Mouse (Mus musculus) lung, adult 2 months (tissue): ENCODE data around the gene Anp32e. TPM values are rescaled to one million over a fixed set of nuclear protein-coding genes. Genes with fewer than 3 reads are reported as not detected.
"Not testable (repeated sequence)": the region's sequence is repeated elsewhere in the genome, so short reads cannot be mapped to it uniquely, and the experiment has no call there.

Experiments used
- DNase-seq: peaks from one replicate; pipeline ENCODE4 v3.0.0; 2022
- H3K4me1 ChIP-seq: fragments of 200-500 bp; 2 replicates; pipeline ENCODE4 v1.6.1; 2011; ENCODE audit warnings: low read length; ENCODE audit not compliant: control insufficient read depth, insufficient read depth
- H3K4me3 ChIP-seq: fragments of 200-500 bp; replicated peaks from 2 replicates; pipeline ENCODE3; 2011; ENCODE audit warnings: low read depth, mild to moderate bottlenecking, control low read depth, low read length; ENCODE audit errors: extremely low read depth
- CTCF ChIP-seq: fragments of 200-500 bp; IDR thresholded peaks from 2 replicates; pipeline ENCODE4 v1.5.1; 2011; ENCODE audit warnings: mild to moderate bottlenecking, low read length, control low read depth; ENCODE audit not compliant: insufficient read depth
- POLR2A ChIP-seq: fragments of 200-500 bp; IDR thresholded peaks from 2 replicates; pipeline ENCODE4 v1.6.1; 2011; ENCODE audit warnings: low read depth, mild to moderate bottlenecking, control low read depth, low read length, borderline replicate concordance; ENCODE audit errors: extremely low read depth
- WGBS: fragments of 180-500 bp; shearing (Covaris S2); methylation state at CpG from one replicate; pipeline ENCODE4 v1.1.7; 2018; 5-methylcytosine and 5-hydroxymethylcytosine counted together
- polyA plus RNA-seq: library from polyadenylated mRNA; depleted of rRNA; stranded (reverse); fragments of >200 nt; gene quantifications from 2 replicates; pipeline ENCODE4 v1.2.3, GENCODE M21; 2012

Gene Anp32e
- polyA plus RNA-seq, 1 experiment, result 17.4 TPM

DNA sequence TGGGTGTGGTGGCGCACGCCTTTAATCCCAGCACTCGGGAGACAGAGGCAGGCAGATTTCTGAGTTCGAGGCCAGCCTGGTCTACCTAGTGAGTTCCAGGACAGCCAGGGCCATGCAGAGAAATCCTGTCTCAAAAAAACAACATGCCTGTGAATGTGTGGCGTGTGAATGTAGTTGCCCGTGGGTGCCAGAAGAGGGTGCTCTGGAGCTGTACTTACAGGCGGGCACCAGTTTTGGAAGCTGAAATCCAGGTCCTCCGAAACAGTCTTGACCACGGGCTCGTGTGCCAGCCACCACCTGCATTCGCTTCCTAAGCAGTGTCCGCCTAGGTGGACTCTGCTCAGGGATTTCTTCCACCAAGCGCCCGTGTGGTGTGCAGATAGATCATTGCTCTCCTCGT lies 9.8 kb downstream of the Anp32e start:
- Histone ChIP-seq H3K4me3 (no peak overlapping the region), H3K4me1 (no peaks in the 10 kb centered on the region)
- DNase-seq, result no peak
- WGBS, result 93% methylated on average over 15 of the region's 15 CpGs
- TF ChIP-seq CTCF (peak; percentile 47), POLR2A (no peak)

DNA sequence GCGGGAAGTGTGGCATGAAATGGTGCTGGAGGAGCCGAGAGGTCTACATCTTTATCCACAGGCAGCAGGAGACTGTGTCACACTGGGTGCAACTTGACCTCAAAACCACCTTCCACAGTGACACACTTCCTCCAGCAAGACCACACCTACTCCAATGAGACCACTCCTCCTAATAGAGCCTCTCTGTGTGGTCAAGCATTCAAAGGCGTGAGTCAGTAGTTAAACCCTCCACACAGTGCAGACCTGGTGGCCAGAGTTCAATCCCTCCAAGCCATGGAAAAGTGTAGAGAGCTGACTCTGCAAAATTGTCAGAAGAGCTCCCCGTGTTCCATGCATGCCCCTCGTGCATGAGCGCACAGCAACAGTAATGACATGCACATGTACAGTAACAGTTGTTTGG lies 13.7 kb downstream of the Anp32e start:
- TF ChIP-seq POLR2A, result no peak
- TF ChIP-seq CTCF, result no peak
- 85% methylated on average over 6 of the region's 6 CpGs for WGBS
- Histone ChIP-seq H3K4me1 (no peaks in the 10 kb centered on the region), H3K4me3 (no peak overlapping the region)
- no peak for DNase-seq

- no peak for DNase-seq
- no peaks in the 10 kb centered on the region for H3K4me1 ChIP-seq
- no peak for TF ChIP-seq CTCF
- TF ChIP-seq POLR2A, result no peak
- 96% methylated on average over 7 of the region's 7 CpGs for WGBS
- no peak overlapping the region for H3K4me3 ChIP-seq
Measured at GRCm38 (mm10) chr3:95943226-95943625, 14.2 kb downstream of the Anp32e start.

- DNase-seq, result no peak
- no peaks in the 10 kb centered on the region for H3K4me1 ChIP-seq
- no peak for TF ChIP-seq POLR2A
- TF ChIP-seq CTCF, result no peak
- WGBS, result 78% methylated on average over 8 of the region's 8 CpGs
- H3K4me3 ChIP-seq, result no peak overlapping the region
Measured at GRCm38 (mm10) chr3:95944742-95945141, 15.7 kb downstream of the Anp32e start.

DNA sequence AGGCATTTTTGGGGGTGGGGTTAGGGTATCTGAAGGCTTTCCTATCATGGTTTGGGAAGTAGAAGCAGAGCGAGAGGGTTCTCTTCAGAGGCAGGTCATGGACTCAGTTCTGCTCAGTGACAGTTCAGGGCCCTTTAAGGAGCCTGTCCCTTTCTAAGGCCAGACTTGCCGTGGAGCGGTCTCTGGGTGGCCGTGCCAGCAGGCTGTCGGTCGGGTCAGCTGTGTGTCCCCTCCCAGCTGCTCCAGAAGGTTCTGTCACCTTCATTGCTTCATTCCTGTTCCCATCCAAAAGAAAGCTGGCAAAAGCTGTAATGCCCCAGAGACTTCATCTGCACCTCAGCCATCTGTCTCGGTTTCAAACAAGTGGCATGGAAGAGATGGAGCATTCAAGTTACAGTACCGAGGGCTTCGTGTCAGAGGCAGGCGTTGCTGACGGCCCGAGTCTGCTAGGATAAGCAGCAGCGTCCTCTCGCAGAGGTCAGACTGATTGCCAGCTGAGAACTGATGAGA lies 16.7 kb downstream of the Anp32e start:
- no peaks in the 10 kb centered on the region for H3K4me1 ChIP-seq
- DNase-seq, result no peak
- no peak overlapping the region for H3K4me3 ChIP-seq
- TF ChIP-seq POLR2A (no peak), CTCF (no peak)
- WGBS, result 62% methylated on average over 14 of the region's 14 CpGs

- TF ChIP-seq CTCF (no peak), POLR2A (no peak)
- whole genome bisulfite sequencing, result 86% methylated on average over 5 of the region's 5 CpGs
Measured at GRCm38 (mm10) chr3:95948325-95948724, 19.3 kb downstream of the Anp32e start.

DNA sequence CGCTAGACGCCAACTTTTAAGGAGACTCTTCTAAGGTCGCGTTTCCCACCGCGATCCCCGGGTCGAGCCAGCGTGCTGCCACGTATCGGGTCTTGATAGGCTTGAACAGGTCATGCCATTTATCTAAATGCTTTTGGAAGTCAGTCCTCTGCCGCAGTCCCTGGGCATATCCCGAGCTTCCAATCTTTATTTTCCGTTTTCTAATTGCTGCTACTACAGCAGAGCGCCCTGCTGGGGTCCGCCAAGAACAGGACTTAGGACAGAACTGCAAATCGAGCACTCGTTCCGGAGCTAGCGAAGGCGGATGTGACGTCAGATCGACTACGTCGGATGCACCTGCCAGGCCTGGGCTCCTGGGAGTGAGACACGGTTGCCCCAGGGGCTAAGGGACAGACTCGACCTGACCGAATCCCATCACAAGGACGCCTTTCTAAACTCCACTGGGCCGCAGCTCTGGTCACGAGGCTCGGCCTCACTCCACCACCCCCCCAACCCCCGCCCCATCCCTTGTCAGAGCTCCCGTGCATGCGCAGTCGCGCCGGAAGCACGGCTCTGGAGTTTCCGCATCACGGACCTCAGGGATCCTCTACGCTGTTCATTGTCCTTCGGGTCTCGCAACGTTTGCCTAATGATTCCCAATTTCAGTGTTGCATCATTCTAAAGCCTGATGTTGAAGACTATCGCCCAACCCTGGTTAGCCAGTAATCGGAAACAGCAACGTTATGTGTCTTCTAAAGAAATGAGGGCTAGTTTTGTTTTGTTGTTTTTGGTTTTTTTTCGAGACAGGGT lies 21.9 kb downstream of the Anp32e start:
- DNase-seq, result peak; percentile 93
- no peak for TF ChIP-seq CTCF
- peak; percentile 81; the same call in 1 of the 2 replicates for TF ChIP-seq POLR2A
- Histone ChIP-seq H3K4me1 (no peaks in the 10 kb centered on the region), H3K4me3 (peak overlapping the region; percentile 75)
- 1% methylated on average over 49 of the region's 49 CpGs for WGBS

More at GRCm38 (mm10) chr3:95948325-95948724, 19.3 kb downstream of the Anp32e start:
- Histone ChIP-seq H3K4me1 (no peaks in the 10 kb centered on the region), H3K4me3 (no peak overlapping the region)
- no peak for DNase-seq

GRCm38 (mm10) chr3:95951566-95951965 lies 22.5 kb downstream of the Anp32e start:
- H3K4me1 ChIP-seq, DNase-seq, H3K4me3 ChIP-seq: not testable (repeated sequence)
- 62% methylated on average over 12 of the region's 12 CpGs for WGBS

DNA sequence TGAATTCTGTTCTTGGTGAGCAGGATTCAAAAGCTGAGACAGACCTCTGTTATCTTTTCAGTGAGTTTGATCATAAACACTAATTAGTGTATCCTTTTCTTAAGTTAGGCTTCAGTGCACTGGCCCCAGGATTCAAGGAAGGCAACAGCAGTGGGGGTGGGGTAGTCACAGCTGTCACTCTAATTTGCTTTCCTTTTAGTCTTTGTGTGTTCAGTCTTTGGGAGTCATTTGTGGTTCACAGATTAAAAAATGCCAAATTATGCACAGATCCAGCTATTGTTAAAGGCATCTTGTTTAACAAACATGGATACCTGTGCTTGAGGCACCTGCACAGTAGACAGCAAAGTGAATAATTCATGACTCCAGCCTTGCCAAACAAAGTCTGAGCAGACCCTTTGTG lies 24.0 kb downstream of the Anp32e start:
- DNase-seq, result no peak
- H3K4me1 ChIP-seq, result no peaks in the 10 kb centered on the region
- H3K4me3 ChIP-seq, result no peak overlapping the region
- no peak for TF ChIP-seq POLR2A
- TF ChIP-seq CTCF, result no peak

GRCm38 (mm10) chr3:95953522-95953921 lies 24.5 kb downstream of the Anp32e start:
- Histone ChIP-seq H3K4me3 (no peak overlapping the region), H3K4me1 (no peaks in the 10 kb centered on the region)
- WGBS, result 66% methylated on average over 3 of the region's 3 CpGs
- no peak for DNase-seq
- TF ChIP-seq POLR2A (no peak), CTCF (no peak)

- whole genome bisulfite sequencing, result 88% methylated on average over 12 of the region's 12 CpGs
- not testable (repeated sequence) for H3K4me3 ChIP-seq, H3K4me1 ChIP-seq, DNase-seq
Measured at GRCm38 (mm10) chr3:95954648-95955173, 25.7 kb downstream of the Anp32e start.
